Mouse (Mus musculus) testis, adult 2 months (tissue): ENCODE data around the gene Wipf3. TPM values are rescaled to one million over a fixed set of nuclear protein-coding genes. Genes with fewer than 3 reads are reported as not detected.

Experiments used
- H3K27ac ChIP-seq: fragments of 200-500 bp; 2 replicates; pipeline ENCODE4 v1.5.1; 2012; ENCODE audit warnings: low read depth, low read length; ENCODE audit not compliant: control insufficient read depth, insufficient read depth
- H3K27me3 ChIP-seq: fragments of 200-500 bp; 2 replicates; pipeline ENCODE4 v1.6.1; 2012; ENCODE audit warnings: mild to moderate bottlenecking, low read length, moderate library complexity; ENCODE audit not compliant: control insufficient read depth, insufficient read depth
- H3K36me3 ChIP-seq: fragments of 200-500 bp; 2 replicates; pipeline ENCODE4 v1.6.1; 2012; ENCODE audit warnings: mild to moderate bottlenecking, low read length; ENCODE audit not compliant: control insufficient read depth, insufficient read depth
- H3K4me1 ChIP-seq: fragments of 200-500 bp; 2 replicates; pipeline ENCODE4 v1.6.1; 2012; ENCODE audit warnings: low read length; ENCODE audit not compliant: control insufficient read depth, insufficient read depth
- H3K4me3 ChIP-seq: fragments of 200-500 bp; 2 replicates; pipeline ENCODE4 v1.5.1; 2012; ENCODE audit warnings: low read depth, mild to moderate bottlenecking, low read length, moderate library complexity, mixed read lengths; ENCODE audit not compliant: control insufficient read depth
- CTCF ChIP-seq: fragments of 200-500 bp; IDR thresholded peaks from 2 replicates; pipeline ENCODE4 v1.5.1; 2012; ENCODE audit warnings: low read depth, mild to moderate bottlenecking, inconsistent platforms, low read length, moderate library complexity; ENCODE audit not compliant: control insufficient read depth, insufficient read depth, insufficient replicate concordance
- POLR2A ChIP-seq: fragments of 200-500 bp; IDR thresholded peaks from 2 replicates; pipeline ENCODE4 v1.6.1; 2012; ENCODE audit warnings: low read depth, mild to moderate bottlenecking, inconsistent platforms, low read length, moderate library complexity; ENCODE audit not compliant: control insufficient read depth
- polyA plus RNA-seq: library from polyadenylated mRNA; depleted of rRNA; stranded (reverse); fragments of >200 nt; gene quantifications from 2 replicates; pipeline ENCODE4 v1.2.3, GENCODE M21; 2012; rRNA removed

Wipf3 gene
- polyA plus RNA-seq, 1 experiment, result 18.2 TPM

GRCm38 (mm10) chr6:54543646-54544045 lies 114.2 kb downstream of the Wipf3 start:
- no peaks in the 10 kb centered on the region for H3K4me1 ChIP-seq
- H3K36me3 ChIP-seq, result no peaks in the 10 kb centered on the region
- no peak overlapping the region for H3K27ac ChIP-seq
- no peak overlapping the region for H3K4me3 ChIP-seq
- no peak for TF ChIP-seq CTCF
- no peak for TF ChIP-seq POLR2A
- H3K27me3 ChIP-seq, result no peaks in the 10 kb centered on the region

- no peak overlapping the region for H3K27ac ChIP-seq
- H3K36me3 ChIP-seq, result no peaks in the 10 kb centered on the region
- H3K4me3 ChIP-seq, result no peak overlapping the region
- H3K27me3 ChIP-seq, result no peaks in the 10 kb centered on the region
- H3K4me1 ChIP-seq, result no peaks in the 10 kb centered on the region
- no peak for TF ChIP-seq CTCF
- TF ChIP-seq POLR2A, result no peak
Measured at GRCm38 (mm10) chr6:54548314-54549019, 119.1 kb downstream of the Wipf3 start.

DNA sequence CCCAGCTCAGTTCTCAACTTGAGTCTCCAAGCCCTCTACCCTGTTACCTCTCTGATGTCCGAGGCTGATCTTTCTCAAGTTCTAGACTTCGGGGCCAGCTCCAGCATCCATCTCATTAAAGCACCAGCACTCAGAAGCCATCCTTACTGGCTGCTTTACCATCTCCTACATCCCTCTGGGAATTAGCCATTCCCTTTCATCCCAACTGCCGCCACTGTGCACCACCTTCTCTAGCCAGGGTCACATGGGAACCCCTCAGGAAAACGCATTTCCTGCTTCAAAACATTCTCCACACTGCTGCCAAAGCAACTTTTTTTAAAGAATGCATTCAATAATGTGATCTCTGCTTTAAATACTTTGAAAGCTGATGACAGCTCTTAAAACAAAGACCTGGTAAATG lies 119.9 kb downstream of the Wipf3 start:
- Histone ChIP-seq H3K27me3 (no peaks in the 10 kb centered on the region), H3K4me1 (no peaks in the 10 kb centered on the region; the same call in 1 of the 2 replicates), H3K27ac (no peak overlapping the region), H3K36me3 (no peaks in the 10 kb centered on the region), H3K4me3 (no peak overlapping the region)
- TF ChIP-seq CTCF (no peak), POLR2A (no peak)

GRCm38 (mm10) chr6:54550801-54551323 lies 121.5 kb downstream of the Wipf3 start:
- TF ChIP-seq CTCF (no peak), POLR2A (no peak)
- H3K4me1 ChIP-seq, result no peaks in the 10 kb centered on the region; the same call in 1 of the 2 replicates

GRCm38 (mm10) chr6:54552721-54553413 lies 123.5 kb downstream of the Wipf3 start:
- Histone ChIP-seq H3K4me1 (no peaks in the 10 kb centered on the region; the same call in 1 of the 2 replicates), H3K27ac (no peak overlapping the region), H3K4me3 (no peak overlapping the region), H3K36me3 (no peaks in the 10 kb centered on the region), H3K27me3 (no peaks in the 10 kb centered on the region)
- no peak for TF ChIP-seq CTCF
- TF ChIP-seq POLR2A, result no peak

More at GRCm38 (mm10) chr6:54550801-54551323, 121.5 kb downstream of the Wipf3 start:
- no peak overlapping the region for H3K4me3 ChIP-seq
- H3K36me3 ChIP-seq, result no peaks in the 10 kb centered on the region
- no peak overlapping the region for H3K27ac ChIP-seq
- H3K27me3 ChIP-seq, result no peaks in the 10 kb centered on the region

Other genes with a start within 250 kb of the Wipf3 start
- 5.7 and 5.9 TPM in 2 replicates for gene Prr15, start 103.8 kb upstream of the Wipf3 start, polyA plus RNA-seq
- gene Scrn1, start 136.9 kb downstream of the Wipf3 start, polyA plus RNA-seq, result 5.5 and 7.4 TPM in 2 replicates
- 14.3 and 14.4 TPM in 2 replicates for gene Plekha8, start 165.5 kb downstream of the Wipf3 start, polyA plus RNA-seq
- 6.8 and 10.6 TPM in 2 replicates for gene Fkbp14, start 167.7 kb downstream of the Wipf3 start, polyA plus RNA-seq